Mouse (Mus musculus): ENCODE measurements around the gene H2-T23. TPM values are rescaled to one million over a fixed set of nuclear protein-coding genes. Genes with fewer than 3 reads are reported as not detected.
A peak's percentile ranks its signal among the peaks of the same experiment; 100 is the strongest.

The H2-T23 gene
- polyA plus RNA-seq, 1 experiment: 5.4 TPM

- no peak for DNase-seq (ENCODE audit: low read depth)
Measured at GRCm38 (mm10) chr17:36028879-36029619, 3.6 kb downstream of the H2-T23 start.

GRCm38 (mm10) chr17:36027663-36028062 is 5.0 kb downstream of the H2-T23 start:
- DNase-seq (ENCODE audit: low read depth): no peak
- no peak for TF ChIP-seq CTCF (IDR thresholded peaks at IDR 0.05; ENCODE audit: borderline replicate concordance, extremely low read depth, insufficient read depth, insufficient read length)
- no peak for TF ChIP-seq POLR2A (IDR thresholded peaks at IDR 0.05; ENCODE audit: borderline replicate concordance, extremely low read depth, insufficient read depth, insufficient read length, poor library complexity, severe bottlenecking)

More at GRCm38 (mm10) chr17:36028879-36029619, 3.6 kb downstream of the H2-T23 start:
- no peak for TF ChIP-seq CTCF (IDR thresholded peaks at IDR 0.05; ENCODE audit: borderline replicate concordance, extremely low read depth, insufficient read depth, insufficient read length)
- TF ChIP-seq POLR2A (IDR thresholded peaks at IDR 0.05; ENCODE audit: borderline replicate concordance, extremely low read depth, insufficient read depth, insufficient read length, poor library complexity, severe bottlenecking): no peak

- DNase-seq (ENCODE audit: low read depth): no peak
- TF ChIP-seq POLR2A (IDR thresholded peaks at IDR 0.05; ENCODE audit: borderline replicate concordance, extremely low read depth, insufficient read depth, insufficient read length, poor library complexity, severe bottlenecking) (no peak), CTCF (IDR thresholded peaks at IDR 0.05; ENCODE audit: borderline replicate concordance, extremely low read depth, insufficient read depth, insufficient read length) (no peak)
Measured at GRCm38 (mm10) chr17:36025901-36026300, 6.8 kb downstream of the H2-T23 start.

GRCm38 (mm10) chr17:36025197-36025596 is 7.5 kb downstream of the H2-T23 start:
- no peak for DNase-seq (ENCODE audit: low read depth)

GRCm38 (mm10) chr17:36023710-36024654 is 8.7 kb downstream of the H2-T23 start:
- no peak for DNase-seq (ENCODE audit: low read depth)
- TF ChIP-seq CTCF (IDR thresholded peaks at IDR 0.05; ENCODE audit: borderline replicate concordance, extremely low read depth, insufficient read depth, insufficient read length): no peak
- TF ChIP-seq POLR2A (IDR thresholded peaks at IDR 0.05; ENCODE audit: borderline replicate concordance, extremely low read depth, insufficient read depth, insufficient read length, poor library complexity, severe bottlenecking): no peak

More at GRCm38 (mm10) chr17:36025197-36025596, 7.5 kb downstream of the H2-T23 start:
- no peak for TF ChIP-seq CTCF (IDR thresholded peaks at IDR 0.05; ENCODE audit: borderline replicate concordance, extremely low read depth, insufficient read depth, insufficient read length)
- TF ChIP-seq POLR2A (IDR thresholded peaks at IDR 0.05; ENCODE audit: borderline replicate concordance, extremely low read depth, insufficient read depth, insufficient read length, poor library complexity, severe bottlenecking): no peak

GRCm38 (mm10) chr17:36022922-36023321 is 9.7 kb downstream of the H2-T23 start:
- TF ChIP-seq CTCF (IDR thresholded peaks at IDR 0.05; ENCODE audit: borderline replicate concordance, extremely low read depth, insufficient read depth, insufficient read length) (no peak), POLR2A (IDR thresholded peaks at IDR 0.05; ENCODE audit: borderline replicate concordance, extremely low read depth, insufficient read depth, insufficient read length, poor library complexity, severe bottlenecking) (no peak)
- no peak for DNase-seq (ENCODE audit: low read depth)

- TF ChIP-seq POLR2A (IDR thresholded peaks at IDR 0.05; ENCODE audit: borderline replicate concordance, extremely low read depth, insufficient read depth, insufficient read length, poor library complexity, severe bottlenecking) (no peak), CTCF (IDR thresholded peaks at IDR 0.05; ENCODE audit: borderline replicate concordance, extremely low read depth, insufficient read depth, insufficient read length) (no peak)
- DNase-seq (ENCODE audit: low read depth): no peak
Measured at GRCm38 (mm10) chr17:36022098-36022497, 10.6 kb downstream of the H2-T23 start.

- TF ChIP-seq CTCF (IDR thresholded peaks at IDR 0.05; ENCODE audit: borderline replicate concordance, extremely low read depth, insufficient read depth, insufficient read length) (no peak), POLR2A (IDR thresholded peaks at IDR 0.05; ENCODE audit: borderline replicate concordance, extremely low read depth, insufficient read depth, insufficient read length, poor library complexity, severe bottlenecking) (no peak)
- DNase-seq (ENCODE audit: low read depth): no peak
Measured at GRCm38 (mm10) chr17:36021309-36021708, 11.3 kb downstream of the H2-T23 start.

GRCm38 (mm10) chr17:36020191-36021073 is 12.2 kb downstream of the H2-T23 start, which contains the start of gene H2-T24:
Gene H2-T24 (minus strand): TSS chr17:36020560.
- DNase-seq (ENCODE audit: low read depth): peak; percentile 42
- TF ChIP-seq POLR2A (IDR thresholded peaks at IDR 0.05; ENCODE audit: borderline replicate concordance, extremely low read depth, insufficient read depth, insufficient read length, poor library complexity, severe bottlenecking) (no peak), CTCF (IDR thresholded peaks at IDR 0.05; ENCODE audit: borderline replicate concordance, extremely low read depth, insufficient read depth, insufficient read length) (peak; percentile 12; the same call in 1 of the 2 replicates)

- DNase-seq (ENCODE audit: low read depth): no peak
- no peak for TF ChIP-seq CTCF (IDR thresholded peaks at IDR 0.05; ENCODE audit: borderline replicate concordance, extremely low read depth, insufficient read depth, insufficient read length)
- no peak for TF ChIP-seq POLR2A (IDR thresholded peaks at IDR 0.05; ENCODE audit: borderline replicate concordance, extremely low read depth, insufficient read depth, insufficient read length, poor library complexity, severe bottlenecking)
Measured at GRCm38 (mm10) chr17:36019519-36019918, 13.1 kb downstream of the H2-T23 start.
